Mouse (Mus musculus): ENCODE results near the gene H2-Eb2.

- no peak for TF ChIP-seq CTCF (IDR thresholded peaks at IDR 0.05; ENCODE audit: low read depth)
- TF ChIP-seq EP300 (optimal IDR thresholded peaks at IDR 0.05) = no peak
Observed at GRCm38 (mm10) chr17:34365031-34365430, 39.6 kb downstream of the H2-Eb2 start.

Measured in stomach, postnatal 0 days (tissue).